Mouse (Mus musculus) embryonic facial prominence, embryonic 11.5 days (tissue): ENCODE results near the gene F11. TPM values are rescaled to one million over a fixed set of nuclear protein-coding genes. Genes with fewer than 3 reads are reported as not detected.

ENCODE experiments used
- ATAC-seq: fragments of 200-750 bp; cut with Nextera tagmentation; replicated peaks from 2 replicates; pipeline ENCODE4 v1.8.0; 2017; ENCODE audit warnings: low read depth; ENCODE audit not compliant: insufficient number of reproducible peaks, low FRiP score, low TSS enrichment
- DNase-seq: peaks from one replicate; pipeline ENCODE4 v3.0.0-alpha.2; 2015; ENCODE audit warnings: low spot score
- H3K27ac ChIP-seq: fragments of 300-500 bp; sonication (generic); replicated peaks from 2 replicates; pipeline ENCODE4 v1.5.1; 2014; ENCODE audit warnings: mild to moderate bottlenecking, low read depth, low read length, control low read depth
- H3K27me3 ChIP-seq: fragments of 300-500 bp; sonication (generic); 2 replicates; pipeline ENCODE4 v1.6.1; 2014; ENCODE audit warnings: mild to moderate bottlenecking, low read length, moderate library complexity, mixed read lengths; ENCODE audit not compliant: control insufficient read depth, insufficient read depth
- H3K36me3 ChIP-seq: fragments of 300-500 bp; sonication (generic); replicated peaks from 2 replicates; pipeline ENCODE4 v1.6.1; 2014; ENCODE audit warnings: low read depth, mild to moderate bottlenecking, low read length, moderate library complexity, mixed read lengths; ENCODE audit not compliant: control insufficient read depth, insufficient read depth
- H3K4me1 ChIP-seq: fragments of 300-500 bp; sonication (generic); 2 replicates; pipeline ENCODE4 v1.6.1; 2014; ENCODE audit warnings: low read length, mixed read lengths; ENCODE audit not compliant: control insufficient read depth, insufficient read depth
- H3K4me2 ChIP-seq: fragments of 300-500 bp; sonication (generic); 2 replicates; pipeline ENCODE4 v1.6.1; 2014; ENCODE audit warnings: low read depth, mild to moderate bottlenecking, control low read depth, low read length, moderate library complexity
- H3K4me3 ChIP-seq: fragments of 300-500 bp; sonication (generic); 2 replicates; pipeline ENCODE4 v1.5.1; 2014; ENCODE audit warnings: low read depth, low read length, control low read depth
- H3K9ac ChIP-seq: fragments of 300-500 bp; sonication (generic); replicated peaks from 2 replicates; pipeline ENCODE4 v1.6.1; 2014; ENCODE audit warnings: mild to moderate bottlenecking, control low read depth, low read length
- H3K9me3 ChIP-seq: fragments of 300-500 bp; sonication (generic); replicated peaks from 2 replicates; pipeline ENCODE4 v1.6.1; 2016; ENCODE audit warnings: mild to moderate bottlenecking, low read length, inconsistent platforms, mixed read lengths; ENCODE audit not compliant: control insufficient read depth
- WGBS: fragments of 180-500 bp; shearing (Covaris S2); extraction: QIAGEN DNeasy Blood & Tissue Kit; methylation state at CpG from one replicate; pipeline ENCODE4 v1.1.7; 2014; 5-methylcytosine and 5-hydroxymethylcytosine counted together
- polyA plus RNA-seq: library from polyadenylated mRNA; unstranded; fragments of >200 nt; fragmentation: Nextera tagmentation; extraction: Ambion mirVana; gene quantifications from 2 replicates; pipeline ENCODE4 v1.2.1, GENCODE M21; 2014

F11 gene
- polyA plus RNA-seq: 0.22 TPM in 1 of 2 replicates, not detected in the other

GRCm38 (mm10) chr8:45261920-45262319 is at the start of gene F11:
Gene F11, minus strand, starts transcription at chr8:45262031.
- Histone ChIP-seq H3K27me3 (no peaks in the 10 kb centered on the region), H3K9me3 (no peaks in the 10 kb centered on the region), H3K4me3 (no peak within 1 kb of the TSS), H3K9ac (no peak within 1 kb of the TSS), H3K36me3 (no peaks in the 10 kb centered on the region), H3K4me2 (no peak within 1 kb of the TSS), H3K4me1 (no peaks in the 10 kb centered on the region), H3K27ac (no peak within 1 kb of the TSS)
- 73% methylated on average over 10 of the region's 10 CpGs for WGBS
- DNase-seq (no peak), ATAC-seq (no peak)

GRCm38 (mm10) chr8:45310967-45311366 is 49.1 kb upstream of the F11 start:
- H3K9me3 ChIP-seq: no peaks in the 10 kb centered on the region
- WGBS: 81% methylated on average over 4 of the region's 4 CpGs
- H3K4me3 ChIP-seq: no peak overlapping the region
- H3K36me3 ChIP-seq: no peaks in the 10 kb centered on the region
- H3K27ac ChIP-seq: no peak overlapping the region
- no peak overlapping the region for H3K9ac ChIP-seq
- ATAC-seq (no peak), DNase-seq (no peak)
- H3K27me3 ChIP-seq: no peaks in the 10 kb centered on the region
- no peak overlapping the region for H3K4me2 ChIP-seq
- H3K4me1 ChIP-seq: no peaks in the 10 kb centered on the region

GRCm38 (mm10) chr8:45308366-45308765 is 46.5 kb upstream of the F11 start, which contains the start of gene Gm45753:
Gene Gm45753, minus strand, starts transcription at chr8:45308466.
- Histone ChIP-seq H3K9me3 (no peaks in the 10 kb centered on the region), H3K4me3 (no peak within 1 kb of the TSS), H3K9ac (no peak within 1 kb of the TSS), H3K4me2 (no peak within 1 kb of the TSS), H3K36me3 (no peaks in the 10 kb centered on the region), H3K27ac (no peak within 1 kb of the TSS), H3K4me1 (no peaks in the 10 kb centered on the region), H3K27me3 (no peaks in the 10 kb centered on the region)
- 88% methylated on average over 13 of the region's 13 CpGs for WGBS
- ATAC-seq (no peak), DNase-seq (no peak)

GRCm38 (mm10) chr8:45305479-45305878 is 43.6 kb upstream of the F11 start:
- DNase-seq: no peak
- no peak overlapping the region for H3K27ac ChIP-seq

GRCm38 (mm10) chr8:45304354-45304753 is 42.5 kb upstream of the F11 start:
- no peak for DNase-seq
- no peaks in the 10 kb centered on the region for H3K4me1 ChIP-seq
- H3K9me3 ChIP-seq: no peaks in the 10 kb centered on the region
- no peak overlapping the region for H3K4me2 ChIP-seq
- no peak overlapping the region for H3K27ac ChIP-seq
- 91% methylated on average over 3 of the region's 3 CpGs for WGBS
- no peak overlapping the region for H3K9ac ChIP-seq
- H3K4me3 ChIP-seq: no peak overlapping the region
- H3K36me3 ChIP-seq: no peaks in the 10 kb centered on the region
- ATAC-seq: no peak
- H3K27me3 ChIP-seq: no peaks in the 10 kb centered on the region

More at GRCm38 (mm10) chr8:45305479-45305878, 43.6 kb upstream of the F11 start:
- 92% methylated on average over 1 of the region's 1 CpGs for WGBS
- H3K36me3 ChIP-seq: no peaks in the 10 kb centered on the region
- no peak overlapping the region for H3K9ac ChIP-seq
- ATAC-seq: no peak
- no peaks in the 10 kb centered on the region for H3K4me1 ChIP-seq
- no peak overlapping the region for H3K4me2 ChIP-seq
- H3K27me3 ChIP-seq: no peaks in the 10 kb centered on the region
- H3K4me3 ChIP-seq: no peak overlapping the region
- no peaks in the 10 kb centered on the region for H3K9me3 ChIP-seq

DNA sequence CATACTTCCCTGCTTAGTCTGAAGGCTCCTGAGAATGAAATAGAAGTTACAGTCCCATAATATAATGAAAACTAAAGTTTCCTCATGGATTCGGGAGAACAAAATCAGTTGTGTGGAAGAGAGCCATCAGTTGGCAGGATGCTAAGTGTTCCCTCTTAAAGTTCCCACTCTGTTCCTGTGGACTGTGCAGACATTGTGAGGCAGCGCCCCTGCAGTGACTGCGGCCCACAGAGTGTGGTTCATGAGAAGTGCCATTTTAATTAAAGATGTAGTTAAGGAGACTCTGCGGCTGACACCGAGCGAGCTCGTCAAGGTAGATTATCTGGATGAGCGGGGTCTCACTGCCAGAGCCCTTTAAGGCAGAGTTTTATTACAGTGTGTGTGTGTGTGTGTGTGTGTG is 40.6 kb upstream of the F11 start:
- H3K4me3 ChIP-seq: no peak overlapping the region
- no peaks in the 10 kb centered on the region for H3K36me3 ChIP-seq
- no peak overlapping the region for H3K4me2 ChIP-seq
- no peak overlapping the region for H3K27ac ChIP-seq
- ATAC-seq: no peak
- 74% methylated on average over 8 of the region's 8 CpGs for WGBS
- no peak for DNase-seq
- H3K27me3 ChIP-seq: no peaks in the 10 kb centered on the region
- H3K9ac ChIP-seq: no peak overlapping the region
- no peaks in the 10 kb centered on the region for H3K4me1 ChIP-seq
- no peaks in the 10 kb centered on the region for H3K9me3 ChIP-seq

GRCm38 (mm10) chr8:45295276-45295675 is 33.4 kb upstream of the F11 start:
- DNase-seq (no peak), ATAC-seq (no peak)
- Histone ChIP-seq H3K27ac (no peak overlapping the region), H3K27me3 (no peaks in the 10 kb centered on the region), H3K36me3 (no peaks in the 10 kb centered on the region), H3K9ac (no peak overlapping the region), H3K4me3 (no peak overlapping the region), H3K4me1 (no peaks in the 10 kb centered on the region), H3K4me2 (no peak overlapping the region), H3K9me3 (no peaks in the 10 kb centered on the region)
- 84% methylated on average over 6 of the region's 6 CpGs for WGBS

DNA sequence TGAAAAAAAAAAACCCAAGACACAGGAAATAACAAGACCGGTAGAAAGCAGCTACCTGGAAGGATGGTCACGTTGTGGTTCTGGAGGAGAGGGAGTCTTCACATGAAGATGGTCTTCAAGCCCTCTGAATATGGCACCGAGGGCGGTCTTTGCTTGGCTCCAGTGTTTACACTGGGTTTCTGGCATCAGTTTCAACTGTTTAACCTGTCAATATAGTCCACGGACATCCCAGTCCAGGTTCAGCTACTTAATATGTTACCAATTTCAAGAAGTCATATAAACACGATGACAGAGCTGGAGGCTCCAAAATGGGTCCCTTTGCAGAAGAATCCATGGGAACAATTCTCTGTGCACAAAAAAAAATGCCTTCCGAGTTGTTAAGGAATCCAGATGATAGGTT is 32.9 kb upstream of the F11 start, which contains the start of gene Klkb1:
TSS of gene Klkb1 (minus strand) at position 173 of the 400 bp plus-strand sequence.
- H3K4me3 ChIP-seq: no peak within 1 kb of the TSS
- no peaks in the 10 kb centered on the region for H3K9me3 ChIP-seq
- no peaks in the 10 kb centered on the region for H3K36me3 ChIP-seq
- no peaks in the 10 kb centered on the region for H3K27me3 ChIP-seq
- no peak within 1 kb of the TSS for H3K4me2 ChIP-seq
- no peak for ATAC-seq
- WGBS: 89% methylated on average over 7 of the region's 7 CpGs
- H3K9ac ChIP-seq: no peak within 1 kb of the TSS
- H3K4me1 ChIP-seq: no peaks in the 10 kb centered on the region
- no peak within 1 kb of the TSS for H3K27ac ChIP-seq
- no peak for DNase-seq
